Mouse (Mus musculus) heart, postnatal 10 days (tissue): ENCODE results near the gene Pik3r2. TPM values are rescaled to one million over a fixed set of nuclear protein-coding genes. Genes with fewer than 3 reads are reported as not detected.

ENCODE experiments used
- DNase-seq, 2 experiments: peaks; one replicate each; pipeline ENCODE4 v3.0.0; 2021
- intact Hi-C: fragments of 180-260 bp; cut with DNase I; formaldehyde crosslinking; loops from one replicate; pipeline ENCODE4 v1.15.1; 2025
- total RNA-seq, 2 experiments: library from RNA; stranded (reverse); gene quantifications; 2 replicates each; pipeline ENCODE4 v1.2.3; 2021

Gene Pik3r2
- total RNA-seq, 2 experiments from 2014 or later, result 37.1 to 40.2 TPM

DNA sequence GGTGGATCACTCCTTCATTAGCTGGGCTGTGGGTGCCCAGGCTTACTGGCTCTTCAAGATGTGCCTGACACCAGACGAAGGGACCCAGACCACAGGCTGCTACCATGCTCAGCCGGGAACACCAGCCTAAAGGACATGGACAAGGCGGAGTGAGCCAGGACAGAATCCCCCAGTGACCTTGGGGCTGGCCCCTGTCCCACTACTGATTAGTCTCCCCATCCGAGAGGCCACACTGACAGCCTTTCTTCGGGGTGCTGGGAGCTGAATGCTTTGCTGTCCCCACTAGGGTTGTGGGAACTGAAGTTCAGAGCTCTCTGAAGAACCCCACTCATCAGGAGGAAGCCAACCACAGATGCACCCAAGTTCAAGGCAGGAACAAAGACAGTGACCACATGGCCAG is 1.3 kb downstream of the Pik3r2 start:
- intact Hi-C loops, result no loop called here
- peak in 1 of 2 experiments; percentile 54 for DNase-seq

DNA sequence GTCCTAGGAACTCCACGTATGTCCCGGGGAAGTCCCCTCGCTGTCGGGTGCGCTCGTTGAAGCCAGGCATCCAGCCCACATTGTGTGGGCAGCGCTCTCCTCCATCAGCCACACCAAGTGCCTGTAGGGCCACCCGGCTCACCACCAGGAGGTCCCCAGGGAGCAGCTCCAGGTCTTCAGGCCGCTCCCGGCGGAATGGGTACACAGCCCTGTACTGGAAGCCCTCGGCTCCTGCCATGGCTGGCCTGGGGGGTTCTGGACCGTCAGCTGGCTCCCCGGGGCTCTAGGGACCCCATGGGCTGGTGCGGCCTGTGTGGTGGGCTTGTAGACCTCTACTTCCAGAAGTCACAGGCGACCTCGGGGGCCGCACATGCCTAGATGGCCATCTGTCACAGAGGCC is 1.8 kb downstream of the Pik3r2 start:
- intact Hi-C loops, result no loop called here

DNA sequence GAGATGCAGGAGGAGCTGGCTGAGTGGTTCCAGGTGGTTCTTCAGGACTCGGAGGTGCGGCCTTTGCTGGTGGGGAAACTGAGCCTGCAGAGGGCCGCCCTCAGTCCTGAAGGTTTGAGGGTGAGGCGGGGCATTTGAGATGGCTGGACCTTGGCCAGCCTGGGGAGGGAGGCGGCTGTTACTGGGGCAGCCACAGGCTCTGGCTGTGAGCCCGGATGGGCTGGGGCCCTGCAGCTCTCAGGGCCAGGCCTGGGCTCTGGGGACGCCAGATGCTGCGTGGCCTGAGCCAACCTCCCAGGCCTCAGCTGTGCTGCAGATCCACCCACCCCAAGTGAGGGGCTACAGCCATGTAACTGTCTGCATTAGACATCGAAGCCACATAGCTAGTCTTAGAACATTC is 2.7 kb downstream of the Pik3r2 start:
- DNase-seq, result peak; percentile 90 to 93
- intact Hi-C loops, result no loop called here

More for the DNA sequence above, 1.8 kb downstream of the Pik3r2 start:
- no peak for DNase-seq

DNA sequence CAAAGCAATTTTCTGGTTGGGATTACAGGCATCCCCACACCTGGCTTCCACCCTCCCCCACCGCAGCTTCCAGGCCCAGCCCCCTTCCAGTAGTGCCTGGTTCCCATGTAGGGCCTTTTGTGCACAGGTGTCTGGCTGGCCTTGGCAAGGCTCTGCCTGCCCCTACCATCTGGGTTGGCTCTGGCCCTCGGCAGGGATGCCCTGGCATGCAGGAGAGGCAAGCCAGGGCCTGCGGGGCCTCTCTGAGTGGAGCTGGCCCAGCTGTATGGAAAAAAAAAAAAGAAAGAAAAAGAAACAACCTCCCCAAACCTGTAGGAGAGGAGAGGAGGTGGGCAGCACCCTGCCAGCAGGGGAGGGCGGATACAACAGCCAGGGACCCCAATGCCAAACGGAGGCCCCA is 3.1 kb downstream of the Pik3r2 start:
- DNase-seq, result no peak
- intact Hi-C loops, result no loop called here

DNA sequence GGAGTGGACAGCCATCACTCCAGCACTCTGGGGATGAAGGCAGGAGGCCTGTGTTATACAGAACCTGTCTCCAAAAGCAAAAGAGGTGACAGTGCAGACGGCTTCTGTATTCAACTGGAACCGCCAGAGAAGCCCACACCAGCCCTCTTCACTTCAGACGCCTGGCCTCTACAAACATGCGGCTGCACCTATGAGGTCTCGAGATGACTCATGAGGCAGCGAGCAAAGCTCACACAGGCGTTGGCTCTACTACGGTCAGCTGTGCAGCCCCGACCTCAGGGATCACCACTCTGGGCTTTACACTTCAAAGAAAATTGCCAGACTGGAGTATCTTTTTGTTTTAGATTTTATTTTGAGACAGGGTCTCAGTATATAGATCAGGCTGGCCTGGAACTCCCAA is 3.6 kb downstream of the Pik3r2 start:
- intact Hi-C loops, result no loop called here
- no peak for DNase-seq

DNA sequence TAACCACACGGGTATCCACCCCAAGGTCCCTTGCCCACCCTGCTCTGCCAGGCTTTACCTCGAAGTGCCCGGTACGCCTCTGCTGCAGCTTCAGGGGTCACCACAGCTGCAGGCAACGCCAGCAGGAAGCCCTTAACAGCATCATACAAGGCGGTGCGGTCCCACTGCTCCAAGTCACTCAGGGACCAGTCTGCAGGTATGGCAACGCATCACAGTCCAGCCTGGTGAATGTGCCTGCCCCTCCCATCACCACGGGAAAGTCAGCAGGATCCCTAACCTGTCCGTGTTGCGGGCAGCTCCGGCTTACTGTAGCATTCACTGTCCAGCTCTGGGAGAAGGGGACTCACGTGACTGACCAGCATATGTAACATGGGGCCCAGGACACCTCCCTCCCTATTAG is 4.4 kb downstream of the Pik3r2 start:
- DNase-seq, result no peak
- intact Hi-C loops, result no loop called here

DNA sequence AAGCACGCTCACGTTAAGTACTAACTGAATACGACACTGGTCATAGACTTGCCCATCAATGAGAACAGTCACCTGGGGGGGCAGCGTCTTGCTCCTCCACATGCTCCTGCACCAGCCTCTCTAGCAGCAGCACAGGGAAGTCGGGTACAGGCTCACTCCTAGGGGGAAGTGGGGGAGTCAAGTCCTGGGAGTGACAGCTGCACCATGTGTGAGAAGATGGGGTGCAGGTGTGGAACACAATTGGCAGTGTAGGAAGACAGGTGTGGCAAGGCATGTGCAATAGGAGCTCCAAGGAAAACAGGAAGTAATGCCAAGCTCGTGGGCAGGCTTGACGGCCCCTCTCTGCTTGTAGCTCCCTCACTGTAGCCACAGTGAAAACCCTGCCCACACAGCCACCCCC is 5.3 kb downstream of the Pik3r2 start:
- intact Hi-C loops, result no loop called here
- DNase-seq, result no peak

DNA sequence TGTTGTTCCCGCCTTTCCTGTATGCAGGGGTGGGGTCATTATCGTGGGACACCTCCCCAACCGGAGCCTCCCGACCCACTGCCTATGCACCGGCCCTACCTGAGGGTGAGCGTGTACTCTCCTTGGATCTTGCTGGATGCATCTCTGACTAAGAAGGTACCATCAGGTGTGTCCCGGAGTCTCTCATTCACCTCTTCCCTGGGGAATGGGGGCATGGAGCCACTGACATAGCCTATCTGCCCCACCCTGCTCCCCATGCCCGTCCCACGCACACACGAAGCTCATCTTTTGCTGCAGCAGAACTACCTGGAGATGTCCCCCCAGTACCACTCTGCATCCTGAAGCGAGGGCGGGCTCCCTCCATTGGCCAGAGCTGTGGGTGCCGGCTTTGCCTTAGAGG is 5.8 kb downstream of the Pik3r2 start:
- no peak for DNase-seq
- intact Hi-C loops, result no loop called here

DNA sequence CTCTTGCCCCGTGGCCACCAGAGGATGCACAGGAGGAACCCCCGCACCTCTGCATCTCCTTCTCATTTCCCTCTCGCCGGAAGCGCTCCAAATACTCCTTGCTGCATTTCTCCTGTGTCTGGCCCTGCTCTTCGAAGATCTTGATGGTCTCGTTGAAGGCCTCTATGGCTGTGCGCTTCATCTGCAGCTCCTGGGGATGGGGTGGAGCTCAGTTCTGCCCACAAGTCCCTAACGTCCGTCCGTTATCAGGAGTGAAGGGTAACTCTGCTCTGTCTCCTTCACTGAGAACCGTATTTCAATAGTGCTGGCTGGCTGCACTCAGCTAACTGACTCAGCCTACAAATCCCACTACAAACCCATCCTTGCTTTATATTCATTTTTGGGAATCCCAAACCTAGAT is 6.7 kb downstream of the Pik3r2 start:
- intact Hi-C loops, result loop anchor here (1.0 kb wide), 1 partner anchor 50 kb away; no protein-coding TSS in a partner anchor
- DNase-seq, result no peak

DNA sequence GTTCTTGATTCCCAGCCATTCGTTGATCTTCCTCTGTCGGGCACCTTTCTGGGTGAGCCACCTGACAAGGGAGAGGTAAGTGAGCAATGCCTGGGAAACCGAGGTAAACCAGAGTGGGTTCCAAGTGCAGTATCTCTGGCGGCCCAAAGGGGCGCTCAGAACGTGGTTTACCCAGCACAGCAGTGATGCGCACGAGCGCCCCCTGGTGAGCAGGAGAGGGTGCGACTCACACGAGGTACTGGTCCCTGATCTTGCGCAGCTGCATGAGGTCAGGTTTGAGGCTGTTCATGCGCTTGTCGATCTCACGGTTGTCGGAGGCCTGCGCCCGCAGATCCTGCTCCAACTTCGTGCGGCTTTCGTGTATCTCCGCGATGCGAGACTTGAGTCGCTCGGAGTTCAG is 7.2 kb downstream of the Pik3r2 start:
- DNase-seq, result peak; percentile 95 to 98
- intact Hi-C loops, result loop anchor here (1.0 kb wide), 1 partner anchor 49 kb away; no protein-coding TSS in a partner anchor

DNA sequence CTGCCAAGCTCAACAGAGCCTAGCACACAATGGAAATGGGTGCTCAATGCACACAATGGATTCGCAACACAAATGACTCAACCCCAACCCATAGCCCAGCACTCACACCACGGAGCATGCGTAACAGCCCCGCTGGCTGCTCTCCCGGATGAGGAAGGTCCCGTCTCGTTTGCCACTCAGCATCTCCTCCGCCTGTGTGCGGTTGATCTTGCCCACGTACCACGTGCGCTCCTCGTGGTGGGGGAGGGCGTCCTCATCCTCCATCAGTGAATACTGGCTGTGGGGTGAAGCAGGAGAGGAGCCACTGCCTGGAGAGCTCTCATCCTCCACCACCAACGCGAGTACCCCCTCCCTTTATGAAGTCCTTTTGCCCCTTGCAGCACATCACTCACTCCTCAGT is 7.6 kb downstream of the Pik3r2 start:
- no peak for DNase-seq

DNA sequence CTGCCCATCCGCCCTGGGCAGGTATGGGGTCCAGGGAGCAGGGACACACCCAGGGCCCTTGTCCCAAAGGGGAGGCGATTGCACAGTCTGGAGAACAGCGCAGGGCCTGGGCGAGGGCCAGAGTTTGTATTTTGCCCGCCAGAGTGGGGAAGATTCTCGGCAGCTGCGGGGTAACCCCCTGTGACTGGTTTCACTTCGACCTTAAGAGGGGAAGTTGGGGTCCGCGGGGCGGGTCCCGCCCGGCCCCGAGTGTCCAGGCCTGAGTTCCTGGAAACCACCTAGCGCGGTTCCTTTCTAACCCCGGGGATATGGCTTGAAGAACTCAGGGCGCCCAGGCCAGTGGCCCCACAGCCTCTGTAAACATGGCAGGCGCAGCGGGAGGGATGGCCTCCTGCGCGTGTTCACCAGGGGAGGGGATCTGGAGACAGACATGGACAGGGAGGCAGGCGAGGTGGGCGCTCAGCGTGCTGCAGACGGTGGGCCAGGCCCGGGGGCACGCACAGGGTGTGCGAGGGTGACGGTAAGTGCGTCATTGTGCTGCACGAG is 8.2 kb downstream of the Pik3r2 start:
- no peak for DNase-seq
- intact Hi-C loops, result no loop called here

More for the DNA sequence above, 7.6 kb downstream of the Pik3r2 start:
- intact Hi-C loops, result loop anchor here (1.0 kb wide), 1 partner anchor 49 kb away; no protein-coding TSS in a partner anchor

DNA sequence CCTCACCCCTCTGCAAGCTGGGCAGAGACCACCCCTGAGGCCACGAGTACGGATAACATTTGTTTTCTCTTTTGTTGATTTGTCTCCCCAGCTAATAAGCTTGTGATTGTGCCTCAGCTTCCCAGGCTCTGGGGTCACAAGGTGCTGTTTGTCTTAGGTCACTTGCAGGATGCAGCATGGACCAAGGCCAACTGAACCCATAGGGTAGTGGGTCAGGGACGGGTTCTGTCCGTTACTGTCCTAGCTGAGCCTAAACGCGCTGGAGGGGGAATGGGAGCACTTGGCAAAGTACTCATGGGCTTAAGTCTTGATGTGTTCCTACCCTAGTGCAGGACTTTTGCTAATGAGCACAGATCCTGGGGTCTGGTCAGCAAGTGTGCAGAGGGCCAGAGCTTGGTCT is 9.0 kb downstream of the Pik3r2 start:
- intact Hi-C loops, result no loop called here
- DNase-seq, result no peak

DNA sequence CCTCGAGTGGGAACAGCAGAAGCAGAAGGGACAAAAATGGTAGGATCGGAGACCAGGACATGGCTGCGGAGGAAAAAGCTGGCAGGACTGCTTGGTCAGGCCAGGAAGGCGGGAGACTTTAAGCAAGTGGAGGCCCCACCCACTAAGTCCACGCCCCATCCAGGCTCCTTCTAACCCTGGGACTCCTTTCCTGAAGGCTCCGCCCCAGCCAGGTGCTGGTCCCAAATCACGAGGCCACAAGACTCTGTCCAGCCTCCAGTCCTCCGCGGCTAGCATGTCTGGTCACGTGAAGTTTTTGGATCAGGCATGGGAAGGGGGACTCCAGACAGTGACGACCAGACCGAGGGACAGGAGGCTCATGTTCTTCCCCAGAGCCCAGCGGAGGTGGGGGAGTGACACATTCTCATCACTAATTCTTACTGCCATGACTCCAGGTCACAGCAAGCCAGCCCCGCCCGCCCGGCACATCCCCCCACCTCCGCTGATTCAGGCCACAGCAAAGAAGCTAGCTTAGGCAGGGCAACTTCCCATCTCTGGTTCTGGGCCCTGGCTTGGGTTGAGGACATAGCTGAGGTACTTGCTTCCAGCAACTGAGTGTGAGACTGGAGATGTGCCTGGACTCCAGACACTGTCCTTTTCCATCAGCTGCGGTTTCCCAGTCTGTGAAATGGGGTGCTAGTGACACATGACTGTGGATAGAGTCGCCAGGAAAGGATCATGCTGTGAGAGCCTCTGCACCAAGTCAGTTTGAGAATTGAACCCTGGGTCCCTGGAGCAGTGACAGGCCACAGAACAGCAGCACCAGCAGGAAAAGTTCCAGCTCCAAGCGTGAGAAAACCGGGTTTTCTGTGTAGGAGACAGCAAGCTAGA is 9.7 kb downstream of the Pik3r2 start:
- intact Hi-C loops, result no loop called here
- DNase-seq, result peak; percentile 65 to 66

DNA sequence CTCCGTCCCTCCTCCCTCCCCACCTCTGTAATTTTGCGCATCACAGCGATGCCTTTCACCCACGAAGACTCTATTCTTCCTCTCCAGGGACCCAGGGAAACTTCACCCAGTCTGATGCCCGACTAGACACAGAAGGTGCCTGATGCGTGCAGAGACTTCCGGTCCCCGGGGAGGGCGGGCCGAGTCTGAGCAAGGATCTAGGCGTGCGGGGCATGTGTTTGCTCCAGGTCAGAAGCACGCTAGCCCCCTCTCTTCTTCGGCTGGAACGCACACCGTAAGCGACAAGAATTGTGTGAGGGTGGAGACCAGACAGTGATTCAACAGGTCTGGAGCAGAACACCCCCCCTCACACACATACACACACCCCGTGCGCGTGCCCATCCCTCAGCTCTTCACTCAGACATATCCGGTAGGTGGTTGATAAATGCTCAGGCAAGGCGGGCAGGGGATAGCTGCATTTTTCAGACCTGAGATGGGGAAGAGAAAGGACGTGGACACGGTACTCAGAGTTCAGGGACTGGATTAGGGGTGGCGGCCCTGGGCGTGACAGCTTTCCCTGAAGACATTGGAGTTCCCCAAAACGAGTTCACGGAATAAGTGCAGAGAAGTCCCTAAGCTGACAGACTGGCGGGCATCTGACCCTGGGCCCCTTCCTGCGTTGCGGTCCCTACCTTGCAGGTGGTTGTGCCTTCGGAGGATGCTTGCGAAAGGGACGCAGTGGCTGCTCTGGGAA is 10.5 kb downstream of the Pik3r2 start:
- intact Hi-C loops, result no loop called here
- peak in 1 of 2 experiments; percentile 62 for DNase-seq

DNA sequence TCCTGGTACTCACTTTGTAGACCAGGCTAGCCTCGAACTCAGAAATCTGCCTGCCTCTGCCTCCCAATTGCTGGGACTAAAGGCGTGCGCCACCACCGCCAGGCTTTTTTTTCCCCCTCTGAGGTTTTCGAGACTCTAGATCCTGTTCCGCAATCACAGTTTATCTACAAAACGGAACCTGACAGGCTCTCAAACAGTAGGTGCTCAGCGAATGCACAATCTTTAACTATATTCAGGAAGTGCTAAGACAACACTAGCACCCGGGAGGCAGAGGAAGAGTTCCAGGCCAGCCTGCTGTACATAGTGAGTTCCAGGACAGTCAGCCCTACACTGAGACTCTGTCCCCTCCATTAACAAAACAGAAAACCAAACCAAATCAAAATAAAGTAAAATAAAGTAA is 11.2 kb downstream of the Pik3r2 start:
- no peak for DNase-seq
- intact Hi-C loops, result no loop called here

DNA sequence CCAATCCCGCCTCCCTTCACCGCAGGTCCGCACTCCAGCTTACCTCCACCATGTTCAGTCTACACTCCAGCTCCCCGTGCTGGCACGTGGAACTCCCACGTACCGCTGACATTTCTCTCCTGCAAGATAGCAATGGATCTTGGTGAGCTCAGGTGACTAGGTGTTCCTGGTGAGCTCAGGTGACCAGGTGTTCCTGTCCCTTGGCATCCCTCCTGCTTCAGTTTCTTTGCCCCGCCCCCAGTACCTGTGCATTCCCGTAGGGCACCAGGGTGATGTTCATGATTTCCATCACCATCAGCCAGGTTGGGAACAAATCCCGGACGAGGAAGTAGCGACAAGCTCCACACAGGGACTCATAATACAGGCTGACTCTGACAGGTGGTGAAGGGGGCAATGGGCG is 11.8 kb downstream of the Pik3r2 start:
- intact Hi-C loops, result loop anchor here (5.0 kb wide), 1 partner anchor 78 kb away; no protein-coding TSS in a partner anchor
- no peak for DNase-seq

DNA sequence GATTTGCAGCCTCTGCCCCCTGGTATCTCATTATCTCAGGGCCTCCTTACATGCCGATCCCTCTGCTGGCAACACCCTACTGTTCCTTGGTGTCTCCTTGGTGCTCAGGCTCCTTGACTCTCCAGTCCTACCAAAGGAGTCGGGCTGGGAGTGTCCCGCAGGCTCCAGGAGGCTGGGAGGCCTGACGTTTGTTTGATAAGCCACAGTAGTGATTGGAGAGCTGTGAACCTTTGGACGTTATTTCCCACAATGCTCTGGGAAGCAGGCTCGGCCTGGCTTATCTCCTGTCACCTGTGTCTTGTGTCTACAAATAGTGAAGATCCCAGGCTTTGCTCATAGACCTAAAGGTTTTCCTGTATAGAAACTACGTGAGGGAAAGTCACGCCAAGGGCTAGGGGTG is 12.5 kb downstream of the Pik3r2 start:
- no peak for DNase-seq
- intact Hi-C loops, result loop anchor here (5.0 kb wide), 1 partner anchor 78 kb away; no protein-coding TSS in a partner anchor

DNA sequence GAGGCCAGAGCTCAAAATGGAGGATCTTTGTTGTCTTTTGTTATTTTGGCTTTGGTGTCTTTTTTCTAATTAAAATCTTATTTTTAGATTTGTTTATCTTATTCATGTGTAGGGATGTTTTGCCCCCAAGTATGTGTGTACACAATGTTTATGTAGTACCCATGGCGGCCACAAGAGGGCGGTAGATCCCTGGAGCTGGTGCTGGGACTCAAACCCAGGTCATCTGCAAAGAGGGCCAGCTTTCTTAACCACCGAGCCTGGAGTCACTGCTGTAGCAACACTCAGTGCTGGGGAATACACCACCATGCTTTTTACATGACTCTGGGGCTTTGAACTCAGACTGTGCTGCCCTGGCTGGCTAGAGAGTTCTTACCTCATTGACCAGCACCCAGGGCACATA is 13.2 kb downstream of the Pik3r2 start:
- intact Hi-C loops, result loop anchor here (5.0 kb wide), 1 partner anchor 79 kb away; no protein-coding TSS in a partner anchor
- peak in 1 of 2 experiments; percentile 67 for DNase-seq

DNA sequence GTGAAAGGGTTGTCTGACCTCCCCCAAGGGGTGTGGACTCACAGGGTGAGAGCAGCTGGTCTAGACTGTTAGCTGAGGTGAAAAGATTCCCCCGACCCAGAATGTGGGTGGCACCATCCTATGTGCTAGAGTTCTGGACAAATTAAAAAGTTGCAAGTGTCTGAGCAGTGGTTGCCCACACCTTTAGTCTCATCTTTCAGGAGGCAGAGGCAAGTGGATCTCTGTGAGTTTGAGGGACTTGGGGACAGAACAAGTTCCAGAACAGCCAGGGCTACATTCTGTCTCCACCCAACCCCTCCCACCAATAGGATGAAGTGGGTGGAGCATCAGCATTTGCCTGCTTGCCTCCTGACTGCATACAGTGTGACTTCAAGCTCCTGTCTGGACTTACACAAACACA is 14.4 kb downstream of the Pik3r2 start:
- intact Hi-C loops, result loop anchor here (5.0 kb wide), 1 partner anchor 80 kb away; no protein-coding TSS in a partner anchor
- no peak for DNase-seq

DNA sequence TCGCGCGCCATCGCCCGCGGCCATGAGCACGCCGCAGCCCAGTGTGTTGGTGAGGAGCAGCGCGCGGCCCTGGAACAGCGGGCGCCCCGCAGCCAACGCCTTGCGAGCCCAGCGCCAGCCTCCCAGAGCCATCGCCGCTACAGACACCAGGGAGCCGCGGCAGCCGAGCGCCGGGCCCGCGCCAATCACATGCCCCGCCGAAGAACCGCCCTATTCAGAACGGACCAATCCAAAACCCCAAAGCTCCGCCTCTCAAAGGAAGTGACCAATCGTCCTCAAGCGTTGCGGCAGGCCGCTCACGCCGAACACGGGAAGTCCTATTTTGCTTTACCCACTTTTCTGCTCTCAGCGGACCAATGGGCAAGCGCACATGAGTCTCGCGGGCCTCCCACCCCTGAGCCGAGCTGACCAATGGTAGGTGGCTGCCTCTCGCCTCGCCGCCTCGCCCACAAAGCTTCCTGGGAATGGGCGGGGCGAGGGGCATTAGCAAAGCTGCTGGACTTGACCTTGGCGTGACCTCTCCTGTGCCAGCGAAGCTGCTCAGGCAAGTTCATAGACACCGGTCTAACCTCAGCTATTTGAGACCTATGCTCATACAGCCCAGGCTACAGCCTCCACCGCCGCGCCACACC is 15.6 kb downstream of the Pik3r2 start, which contains the start of gene Mpv17l2:
TSS of gene Mpv17l2 (minus strand) at position 172 of the 632 bp plus-strand sequence.
- DNase-seq, result peak; percentile 97 to 99
- intact Hi-C loops, result loop anchor here (5.0 kb wide), 1 partner anchor 81 kb away; no protein-coding TSS in a partner anchor
